Mouse (Mus musculus) megakaryocyte, adult 5-6 weeks (primary cell): ENCODE measurements around the gene Efhd1. TPM values are rescaled to one million over a fixed set of nuclear protein-coding genes. Genes with fewer than 3 reads are reported as not detected.

Source experiments
- ATAC-seq: 2 replicates; pipeline ENCODE4 v1.8.0; 2016; ENCODE audit warnings: mild to moderate bottlenecking, inconsistent platforms; ENCODE audit not compliant: poor library complexity, severe bottlenecking
- total RNA-seq, 2 experiments: library from RNA; stranded (forward) in 1 of 2; stranded (reverse) in 1 of 2; fragments of 153-499, 151-499 nt in 1 of 2; fragments of 221-1000, 200-1000 nt in 1 of 2; gene quantifications; 2 replicates each; pipeline versions ENCODE4 v1.2.3 to v1.2.4; 2015 to 2017

Gene Efhd1
- total RNA-seq, 2 experiments from 2014 or later, result 0.07 TPM; not detected in 1

DNA sequence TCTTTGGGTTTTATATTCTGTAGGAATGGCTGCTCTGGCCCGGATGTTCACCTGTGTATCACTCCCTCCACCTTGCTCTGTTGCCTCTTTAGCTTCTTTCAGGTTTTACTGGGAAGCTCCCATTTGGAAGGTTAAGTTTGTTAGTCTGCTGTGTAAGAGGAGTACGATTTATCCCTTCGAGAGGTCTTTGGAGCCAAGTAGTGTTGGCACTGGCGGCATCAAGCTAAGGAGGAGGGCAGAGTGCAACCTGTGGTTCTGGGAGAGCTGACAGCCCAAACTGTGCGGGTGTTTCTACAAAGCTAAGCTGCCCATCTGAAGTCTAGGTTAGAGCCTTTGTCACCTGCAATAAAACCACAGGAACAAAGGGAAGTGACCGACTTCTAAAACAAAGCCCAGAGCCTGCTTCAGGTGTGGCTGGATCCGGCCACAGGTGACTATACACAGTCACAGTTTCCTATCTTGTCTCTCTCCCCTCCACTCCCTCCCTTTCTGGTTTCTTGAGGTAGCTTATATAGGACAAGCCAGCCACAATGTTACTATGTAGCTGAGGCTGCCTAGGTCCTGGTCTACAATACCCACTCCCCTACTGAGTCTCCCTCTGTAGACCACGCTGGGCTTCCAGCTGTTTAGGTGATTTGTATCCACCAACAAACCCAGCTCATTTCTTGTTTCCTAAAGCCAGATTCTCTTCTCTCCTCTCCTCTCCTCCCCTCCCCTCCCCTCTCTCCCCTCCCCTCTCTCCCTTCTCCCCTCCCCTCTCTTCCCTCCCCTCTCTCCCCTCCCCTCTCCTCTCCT lies 2.3 kb downstream of the Efhd1 start:
- no peak for ATAC-seq

- ATAC-seq, result no peak
Observed at GRCm38 (mm10) chr1:87270204-87270603, 6.0 kb downstream of the Efhd1 start.

GRCm38 (mm10) chr1:87270641-87271467 lies 6.7 kb downstream of the Efhd1 start:
- no peak for ATAC-seq

GRCm38 (mm10) chr1:87271596-87271995 lies 7.4 kb downstream of the Efhd1 start:
- no peak for ATAC-seq

DNA sequence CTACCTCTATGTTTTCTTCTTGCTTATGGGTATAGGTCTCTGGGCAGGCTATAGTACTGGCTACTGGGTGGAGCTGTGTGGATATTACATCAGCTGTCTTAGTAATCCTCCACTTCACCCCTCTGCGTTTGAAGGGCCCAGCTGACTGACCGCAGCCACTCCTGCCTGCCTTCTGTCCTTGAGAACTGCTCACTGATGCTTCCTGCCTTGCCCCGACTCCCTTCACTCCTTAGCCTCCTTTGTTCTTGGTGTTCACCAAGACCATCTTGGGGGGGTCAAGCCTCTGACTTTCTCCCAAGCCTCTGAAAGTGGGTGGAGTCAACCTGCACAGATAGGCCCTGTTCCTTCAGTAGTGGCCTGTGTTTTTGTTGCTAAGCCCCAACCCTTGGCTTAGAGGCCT lies 8.3 kb downstream of the Efhd1 start:
- ATAC-seq, result no peak

DNA sequence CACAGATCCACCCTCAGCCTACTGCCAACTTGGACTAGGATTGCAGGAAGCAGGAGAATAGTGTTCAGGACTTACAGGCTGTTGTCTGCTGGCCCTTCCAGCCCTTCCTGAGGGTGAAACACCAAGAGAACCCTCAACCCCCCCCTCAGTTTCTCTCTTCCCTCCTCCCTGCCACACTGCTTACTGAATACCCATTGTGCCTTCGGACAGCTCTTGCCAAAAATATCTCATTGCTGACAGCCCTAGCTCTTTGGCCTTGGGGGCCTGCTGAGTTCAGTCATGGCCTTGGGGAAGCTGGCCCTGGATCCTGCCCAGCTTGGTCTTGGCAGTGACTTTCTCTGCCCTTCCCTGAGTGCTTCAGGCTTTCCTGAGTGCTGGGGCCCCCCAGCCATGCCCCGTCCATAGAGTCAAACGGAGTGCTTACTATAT lies 9.4 kb downstream of the Efhd1 start:
- no peak for ATAC-seq

- no peak for ATAC-seq
Observed at GRCm38 (mm10) chr1:87274134-87274533, 10.0 kb downstream of the Efhd1 start.

- ATAC-seq, result no peak
Observed at GRCm38 (mm10) chr1:87275151-87275550, 11.0 kb downstream of the Efhd1 start.

DNA sequence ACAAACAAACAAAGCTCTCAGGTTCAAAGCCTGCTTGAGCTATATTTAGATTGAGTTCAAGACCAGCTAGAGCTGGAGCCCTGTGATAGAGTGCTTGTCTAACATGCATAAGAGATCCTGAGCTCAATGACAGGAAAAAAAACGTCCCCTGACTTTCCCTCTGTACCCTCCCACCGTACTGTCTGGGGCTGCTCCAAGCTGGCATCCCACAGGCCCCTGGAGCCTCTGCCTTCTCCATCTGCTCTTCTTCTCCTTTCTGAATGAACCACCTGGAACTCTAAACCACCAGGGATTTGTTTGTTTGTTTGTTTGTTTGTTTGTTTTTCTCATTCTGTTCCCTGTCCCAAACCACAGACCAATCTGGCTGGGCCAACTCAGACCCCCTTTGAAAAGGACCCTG lies 11.9 kb downstream of the Efhd1 start:
- no peak for ATAC-seq

- ATAC-seq, result peak; percentile 56
Observed at GRCm38 (mm10) chr1:87280281-87280680, 16.1 kb downstream of the Efhd1 start.

DNA sequence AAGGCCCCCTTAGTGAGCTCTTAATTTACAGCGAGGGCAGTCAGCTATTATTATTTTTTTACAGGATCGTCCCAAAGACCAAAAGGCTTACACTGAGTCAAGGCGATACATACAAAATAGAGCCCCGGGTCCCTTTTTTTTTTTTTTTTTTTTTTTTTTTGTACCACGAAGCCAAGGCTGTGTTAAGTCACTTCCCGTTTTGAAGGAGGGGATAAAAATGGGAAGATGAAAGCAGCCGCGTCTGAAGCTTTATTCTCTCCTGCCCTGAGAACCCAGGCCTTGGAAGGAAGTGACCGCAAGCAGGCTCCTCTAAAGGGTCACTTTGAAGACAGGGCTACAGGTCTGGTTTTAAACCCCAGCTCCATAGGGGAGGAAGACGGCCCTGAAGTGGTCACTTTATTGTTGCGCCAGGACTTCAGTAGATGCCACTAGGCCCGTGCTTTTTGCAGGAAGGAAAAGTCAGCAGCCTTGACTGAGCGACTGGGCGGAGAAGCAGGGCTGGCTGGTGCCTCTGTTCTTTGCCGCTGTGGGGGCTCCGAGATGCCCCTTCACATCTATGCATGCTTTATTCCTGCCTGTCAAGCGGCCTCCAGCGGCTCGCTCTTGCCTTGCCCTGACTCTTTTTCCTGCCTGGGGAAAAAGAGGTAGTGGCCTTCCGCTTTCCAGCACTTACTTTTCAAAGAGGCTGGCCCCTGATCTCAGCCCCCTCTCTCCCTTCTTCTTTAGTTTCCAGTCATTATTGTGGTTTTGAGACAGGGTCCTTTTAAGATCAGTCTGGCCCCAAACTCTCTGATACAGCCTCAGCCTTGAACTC lies 17.6 kb downstream of the Efhd1 start:
- peak; percentile 65 for ATAC-seq

DNA sequence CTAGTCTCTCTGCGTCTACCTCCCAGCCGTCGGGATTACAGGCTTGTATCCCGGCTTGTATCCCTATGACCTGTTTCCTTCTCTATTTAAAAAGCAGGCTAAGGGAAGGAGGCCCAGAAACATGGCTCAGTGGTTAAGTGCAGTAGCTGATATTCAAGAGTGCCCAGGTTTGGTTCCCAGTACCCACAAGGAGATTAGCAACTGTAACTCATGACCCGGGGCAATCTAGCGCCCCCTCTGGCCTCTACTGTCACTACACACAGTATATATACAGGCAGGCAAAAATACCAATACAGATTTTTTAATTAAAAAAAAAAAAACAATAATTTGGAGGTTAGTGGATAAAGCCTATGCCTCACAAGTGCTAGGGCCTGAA lies 18.2 kb downstream of the Efhd1 start:
- ATAC-seq, result no peak

GRCm38 (mm10) chr1:87283410-87283960 lies 19.3 kb downstream of the Efhd1 start:
- no peak for ATAC-seq

GRCm38 (mm10) chr1:87287105-87287504 lies 22.9 kb downstream of the Efhd1 start:
- no peak for ATAC-seq

DNA sequence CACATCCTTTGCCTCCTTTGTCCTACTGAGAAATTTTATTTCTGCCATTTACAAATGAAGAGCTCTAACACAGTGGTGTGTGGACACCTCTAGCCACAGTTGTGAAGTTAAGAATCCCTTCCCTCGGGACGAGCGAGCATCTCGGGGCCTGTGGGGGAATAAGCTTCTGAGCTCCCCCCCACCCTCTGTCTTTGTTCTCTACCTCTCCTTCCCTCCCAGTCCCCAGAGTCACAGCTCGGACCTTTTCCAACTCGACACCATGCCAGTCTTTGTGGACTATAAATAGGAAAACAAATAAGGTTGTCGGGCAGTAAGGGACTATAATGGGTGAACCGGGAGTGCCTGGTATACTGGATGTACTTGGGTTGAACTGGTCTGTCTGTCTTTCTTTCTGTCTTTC lies 27.3 kb downstream of the Efhd1 start:
- ATAC-seq, result no peak

GRCm38 (mm10) chr1:87292420-87293190 lies 28.4 kb downstream of the Efhd1 start:
- ATAC-seq, result no peak

DNA sequence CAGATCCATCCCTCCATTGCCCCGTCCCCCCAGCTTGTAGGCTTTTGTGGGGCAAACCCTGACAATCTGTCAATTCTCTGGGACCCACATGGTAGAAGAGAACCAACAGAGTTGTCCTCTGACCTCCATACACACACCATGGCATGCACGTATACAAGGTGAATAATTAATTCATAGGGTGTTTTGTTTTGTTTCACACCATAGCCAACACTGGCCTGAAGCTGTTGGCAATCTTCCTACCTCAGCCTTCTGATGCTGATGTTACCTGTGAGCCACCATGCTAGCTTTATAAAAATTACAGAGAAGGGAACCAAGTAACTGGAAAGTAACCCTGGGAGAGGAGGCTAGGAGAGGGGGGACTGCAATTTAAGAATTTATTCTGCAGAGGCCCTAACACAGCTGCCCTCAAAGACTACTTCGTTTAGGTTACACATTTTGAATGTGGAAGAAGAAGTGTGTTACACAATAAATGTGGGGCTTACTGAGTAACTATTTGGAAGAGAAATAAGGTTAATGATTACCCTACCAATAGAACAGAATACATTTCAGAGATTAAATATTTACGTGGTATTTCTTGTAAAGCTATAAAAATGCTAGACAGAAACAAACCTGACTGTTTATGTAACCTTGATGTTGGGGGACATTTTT lies 30.0 kb downstream of the Efhd1 start:
- no peak for ATAC-seq

GRCm38 (mm10) chr1:87294951-87295350 lies 30.8 kb downstream of the Efhd1 start:
- ATAC-seq, result no peak

DNA sequence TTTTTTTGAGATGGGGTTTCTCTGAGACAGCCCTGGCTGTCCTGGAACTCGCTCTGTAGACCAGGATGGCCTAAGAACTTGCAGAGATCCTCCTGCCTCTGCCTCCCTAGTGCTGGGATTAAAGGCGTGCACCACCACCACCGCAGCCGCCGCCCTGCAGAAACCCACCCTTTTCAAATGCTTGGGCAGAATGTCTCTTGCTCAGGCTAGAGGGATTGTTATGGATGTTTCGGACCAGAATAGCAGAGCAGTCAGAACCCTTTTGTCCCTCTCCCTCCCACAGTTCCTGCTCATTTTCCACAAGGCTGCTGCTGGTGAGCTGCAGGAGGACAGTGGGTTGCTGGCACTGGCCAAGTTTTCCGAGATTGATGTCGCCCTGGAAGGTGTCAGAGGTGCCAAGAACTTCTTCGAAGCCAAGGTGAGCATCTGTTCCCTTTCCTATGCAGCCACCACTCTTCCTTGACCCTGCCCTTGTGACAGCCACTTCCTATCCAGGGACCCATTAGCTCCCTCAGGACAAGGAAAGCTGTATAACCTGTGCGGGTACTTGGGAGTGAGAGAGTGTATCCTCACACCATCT lies 33.3 kb downstream of the Efhd1 start:
- ATAC-seq, result no peak
